Mouse (Mus musculus): Measurements from ENCODE around the gene Cmya5.
A peak's percentile ranks its signal among the peaks of the same experiment; 100 is the strongest.
"Not testable (repeated sequence)": the region's sequence is repeated elsewhere in the genome, so short reads cannot be mapped to it uniquely, and the experiment has no call there.

Gene Cmya5

GRCm38 (mm10) chr13:93144336-93145167 is at the start of gene Cmya5:
Cmya5 (minus strand) TSS chr13:93144724.
- peak; percentile 78 for DNase-seq

- DNase-seq: no peak
These were observed 48.1 kb upstream of the Cmya5 start for GRCm38 (mm10) chr13:93192646-93193026.

GRCm38 (mm10) chr13:93191831-93192645 is 47.5 kb upstream of the Cmya5 start, which contains the start of gene Tent2:
Tent2 (minus strand) TSS chr13:93192385.
- peak; percentile 88 for DNase-seq

- DNase-seq: no peak
These were observed 44.9 kb upstream of the Cmya5 start for GRCm38 (mm10) chr13:93189416-93189815.

GRCm38 (mm10) chr13:93188738-93189137 is 44.2 kb upstream of the Cmya5 start:
- no peak for DNase-seq

- DNase-seq: not testable (repeated sequence)
These were observed 43.3 kb upstream of the Cmya5 start for GRCm38 (mm10) chr13:93187792-93188191.

- DNase-seq: no peak
These were observed 35.8 kb upstream of the Cmya5 start for GRCm38 (mm10) chr13:93180351-93180750.

- no peak for DNase-seq
These were observed 35.0 kb upstream of the Cmya5 start for GRCm38 (mm10) chr13:93179522-93179921.

- no peak for DNase-seq
These were observed 33.0 kb upstream of the Cmya5 start for GRCm38 (mm10) chr13:93177571-93177970.

- no peak for DNase-seq
These were observed 18.8 kb upstream of the Cmya5 start for GRCm38 (mm10) chr13:93163303-93163702.

- DNase-seq: no peak
These were observed 17.9 kb upstream of the Cmya5 start for GRCm38 (mm10) chr13:93162456-93162855.

GRCm38 (mm10) chr13:93158261-93158660 is 13.7 kb upstream of the Cmya5 start:
- no peak for DNase-seq

GRCm38 (mm10) chr13:93153280-93153679 is 8.8 kb upstream of the Cmya5 start:
- no peak for DNase-seq

- peak; percentile 18 for DNase-seq
These were observed 673 bp downstream of the Cmya5 start for GRCm38 (mm10) chr13:93143819-93144283.

GRCm38 (mm10) chr13:93141184-93141583 is 3.3 kb downstream of the Cmya5 start:
- no peak for DNase-seq

GRCm38 (mm10) chr13:93138059-93138458 is 6.5 kb downstream of the Cmya5 start:
- no peak for DNase-seq

GRCm38 (mm10) chr13:93137098-93137497 is 7.4 kb downstream of the Cmya5 start:
- no peak for DNase-seq

- DNase-seq: no peak
These were observed 8.3 kb downstream of the Cmya5 start for GRCm38 (mm10) chr13:93136251-93136650.

GRCm38 (mm10) chr13:93135501-93135900 is 9.0 kb downstream of the Cmya5 start:
- DNase-seq: no peak

- no peak for DNase-seq
These were observed 13.8 kb downstream of the Cmya5 start for GRCm38 (mm10) chr13:93130674-93131073.

- DNase-seq: no peak
These were observed 15.6 kb downstream of the Cmya5 start for GRCm38 (mm10) chr13:93128961-93129360.

GRCm38 (mm10) chr13:93128111-93128860 is 16.2 kb downstream of the Cmya5 start:
- DNase-seq: no peak

GRCm38 (mm10) chr13:93122321-93122720 is 22.2 kb downstream of the Cmya5 start:
- no peak for DNase-seq
